Mouse (Mus musculus): ENCODE data around the gene Bcl7b. TPM values are rescaled to one million over a fixed set of nuclear protein-coding genes. Genes with fewer than 3 reads are reported as not detected.

Gene Bcl7b
- total and polyA plus RNA-seq, 3 experiments, result 44.6 to 76.0 TPM; not detected in 1

DNA sequence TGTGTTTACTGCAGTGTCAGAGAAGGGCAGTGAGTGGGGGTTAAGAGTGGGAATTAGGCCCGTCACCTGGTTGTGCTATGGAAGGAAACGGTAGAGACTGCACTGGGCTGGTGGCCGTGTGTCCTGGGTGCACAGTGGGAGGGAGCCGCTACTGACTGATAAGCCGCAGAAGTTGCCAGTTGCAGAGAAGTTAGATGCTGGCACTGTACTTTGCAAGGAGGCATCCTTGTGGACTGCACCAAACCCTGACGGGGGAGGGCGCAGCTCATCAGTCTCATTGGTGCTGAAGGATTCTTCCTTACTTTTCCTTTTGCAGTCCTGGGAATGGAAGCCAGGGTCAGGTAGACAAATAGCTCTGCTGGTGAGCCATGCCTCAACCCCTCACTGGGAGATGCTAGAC, 6.4 kb upstream of the Bcl7b start:
- no peak overlapping the region for H3K4me3 ChIP-seq (ENCODE audit: control insufficient read depth in 1 of 2, insufficient read depth in 1 of 2, low read depth in 2 of 2, low read length in 2 of 2)
- no peak overlapping the region for H3K27ac ChIP-seq (ENCODE audit: control insufficient read depth, low read depth, low read length)
- no peak for TF ChIP-seq ETS1 (IDR thresholded peaks at IDR 0.05; ENCODE audit: low read depth, low read length)
- no peak for TF ChIP-seq NRF1 (IDR thresholded peaks at IDR 0.05; ENCODE audit: insufficient read depth, low read depth, low read length, poor library complexity, severe bottlenecking)
- TF ChIP-seq POLR2A (IDR thresholded peaks at IDR 0.05; ENCODE audit: control insufficient read depth in 1 of 2, insufficient read depth in 1 of 2, low read depth in 1 of 2, low read length in 2 of 2, poor library complexity in 1 of 2), result no peak
- no peak for TF ChIP-seq TBP (IDR thresholded peaks at IDR 0.05; ENCODE audit: low read depth, low read length)
- peaks cover 0 to 3% of the 10 kb centered on the region in 2 experiments; a peak in 2 of 4 replicates for H3K36me3 ChIP-seq (ENCODE audit: control insufficient read depth in 1 of 2, insufficient read depth in 2 of 2, low read length in 2 of 2)
- no peak overlapping the region for H3K9ac ChIP-seq (ENCODE audit: control insufficient read depth, low read depth, low read length, poor library complexity, severe bottlenecking)
- H3K27me3 ChIP-seq (ENCODE audit: control insufficient read depth in 1 of 2, insufficient read depth in 2 of 2, low read length in 2 of 2), result no peaks in the 10 kb centered on the region
- H3K4me1 ChIP-seq (ENCODE audit: control insufficient read depth in 1 of 2, insufficient read depth in 2 of 2, low read length in 2 of 2), result no peaks in the 10 kb centered on the region
- H3K79me2 ChIP-seq (ENCODE audit: control insufficient read depth, insufficient read depth, low read length, poor library complexity), result no peaks in the 10 kb centered on the region
- H3K9me3 ChIP-seq (replicated peaks; ENCODE audit: insufficient read depth, low read length), result no peaks in the 10 kb centered on the region
- no peak for DNase-seq (ENCODE audit: low read depth, low spot score)

DNA sequence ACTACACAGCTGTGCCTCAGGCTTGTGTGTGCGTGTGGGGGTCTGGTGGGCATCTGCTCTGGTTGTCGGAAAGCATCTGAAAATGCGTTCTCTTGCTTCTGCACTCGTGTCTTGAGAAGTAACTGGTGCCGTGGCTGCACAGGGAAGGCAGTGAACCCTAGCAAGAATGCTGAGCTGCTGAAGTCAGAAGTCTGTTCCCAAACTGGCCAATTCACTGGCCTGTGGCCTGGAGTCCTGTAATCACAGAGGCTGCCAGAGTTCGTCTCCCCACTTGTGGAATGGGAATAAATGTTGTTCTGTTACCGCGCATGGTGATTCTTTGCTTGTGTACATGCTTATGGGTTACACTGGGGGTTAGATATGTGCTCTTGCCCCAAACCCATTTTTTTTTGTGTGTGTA, 5.7 kb upstream of the Bcl7b start:
- no peak overlapping the region for H3K4me3 ChIP-seq (ENCODE audit: control insufficient read depth in 1 of 2, insufficient read depth in 1 of 2, low read depth in 2 of 2, low read length in 2 of 2)
- no peak overlapping the region for H3K27ac ChIP-seq (ENCODE audit: control insufficient read depth, low read depth, low read length)
- DNase-seq (ENCODE audit: low read depth, low spot score), result no peak
- no peaks in the 10 kb centered on the region for H3K27me3 ChIP-seq (ENCODE audit: control insufficient read depth in 1 of 2, insufficient read depth in 2 of 2, low read length in 2 of 2)
- peaks cover under 1 to 3% of the 10 kb centered on the region in 2 experiments; a peak in 3 of 4 replicates for H3K36me3 ChIP-seq (ENCODE audit: control insufficient read depth in 1 of 2, insufficient read depth in 2 of 2, low read length in 2 of 2)
- H3K4me1 ChIP-seq (ENCODE audit: control insufficient read depth in 1 of 2, insufficient read depth in 2 of 2, low read length in 2 of 2), result no peaks in the 10 kb centered on the region; a peak in 1 of 4 replicates
- no peak overlapping the region for H3K9ac ChIP-seq (ENCODE audit: control insufficient read depth, low read depth, low read length, poor library complexity, severe bottlenecking)
- TF ChIP-seq MAZ (IDR thresholded peaks at IDR 0.05; ENCODE audit: low read depth, low read length) (no peak), USF2 (IDR thresholded peaks at IDR 0.05; ENCODE audit: borderline replicate concordance in 1 of 2, insufficient read depth in 1 of 2, low read depth in 1 of 2, low read length in 2 of 2) (no peak), RAD21 (IDR thresholded peaks at IDR 0.05; ENCODE audit: low read depth, low read length) (no peak), GATA1 (IDR thresholded peaks at IDR 0.05; ENCODE audit: low read depth, low read length) (no peak), SMC3 (IDR thresholded peaks at IDR 0.05; ENCODE audit: low read depth, low read length) (no peak), ELF1 (IDR thresholded peaks at IDR 0.05; ENCODE audit: low read depth, low read length) (no peak), EP300 (IDR thresholded peaks at IDR 0.05; ENCODE audit: low read depth in 1 of 2, low read length in 2 of 2) (no peak), UBTF (IDR thresholded peaks at IDR 0.05; ENCODE audit: borderline replicate concordance, insufficient read depth, low read depth, low read length) (no peak), MAFK (IDR thresholded peaks at IDR 0.05; ENCODE audit: borderline replicate concordance, low read depth, low read length) (no peak), JUND (IDR thresholded peaks at IDR 0.05; ENCODE audit: low read depth, low read length) (no peak), ZKSCAN1 (IDR thresholded peaks at IDR 0.05; ENCODE audit: low read depth, low read length) (no peak)
- H3K79me2 ChIP-seq (ENCODE audit: control insufficient read depth, insufficient read depth, low read length, poor library complexity), result no peaks in the 10 kb centered on the region
- no peaks in the 10 kb centered on the region for H3K9me3 ChIP-seq (replicated peaks; ENCODE audit: insufficient read depth, low read length)
